Mouse (Mus musculus): ENCODE data around the gene Gna15.

- TF ChIP-seq CTCF (IDR thresholded peaks at IDR 0.05) (peak; percentile 92), POLR2A (IDR thresholded peaks at IDR 0.05; ENCODE audit: insufficient read depth, low read depth, low read length) (no peak), EP300 (IDR thresholded peaks at IDR 0.05; ENCODE audit: insufficient read depth, low read depth, low read length) (no peak)
These were observed 5.5 kb downstream of the Gna15 start for GRCm38 (mm10) chr10:81518546-81518945.

Data from heart, adult 2 months (tissue).